Mouse (Mus musculus) effector memory CD4-positive, alpha-beta T cell, adult 5 months (primary cell): ENCODE data around the gene Stxbp1. TPM values are rescaled to one million over a fixed set of nuclear protein-coding genes. Genes with fewer than 3 reads are reported as not detected.

Source experiments
- polyA plus RNA-seq: library from polyadenylated mRNA; unstranded; fragments of 100-300 nt; shearing (Covaris generic); gene quantifications from one replicate; pipeline ENCODE4 v1.2.1, GENCODE M21; 2017

Gene Stxbp1
- 13.5 TPM for polyA plus RNA-seq

DNA sequence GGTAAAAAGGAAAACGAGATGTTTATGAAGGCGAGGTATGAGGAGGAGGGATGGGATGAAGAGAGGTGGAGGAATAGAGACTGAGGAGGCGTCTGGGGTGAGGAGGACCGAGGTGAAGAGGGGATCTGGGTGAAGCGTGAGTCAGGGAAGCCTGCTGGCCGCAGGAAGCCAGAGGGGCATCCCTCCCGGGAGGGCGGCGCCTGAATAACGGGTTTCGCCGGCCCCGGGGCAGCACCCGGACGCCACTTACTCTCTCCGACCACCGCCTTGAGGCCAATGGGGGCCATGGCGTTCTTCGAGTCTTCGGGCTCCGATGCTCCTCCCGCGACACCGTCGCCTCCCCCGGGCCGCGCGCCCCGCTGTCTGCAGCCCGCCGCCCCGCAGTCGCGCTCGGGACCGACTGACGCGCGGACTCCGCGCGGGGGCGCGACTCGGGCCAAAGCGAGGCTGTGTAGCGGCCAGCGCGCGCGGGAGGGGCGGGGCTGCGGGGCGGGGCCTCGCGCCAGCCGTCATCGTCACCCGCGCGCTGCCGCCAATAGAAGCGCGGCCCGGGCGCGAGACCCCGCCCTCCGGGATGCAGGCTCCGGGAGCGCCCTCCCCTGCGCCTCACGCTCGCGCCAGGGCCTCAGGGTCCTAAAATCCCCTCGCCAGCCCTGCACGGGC lies at the start of gene Stxbp1:
Gene Stxbp1 (minus strand): TSS at position 441 of the 663 bp plus-strand sequence.

DNA sequence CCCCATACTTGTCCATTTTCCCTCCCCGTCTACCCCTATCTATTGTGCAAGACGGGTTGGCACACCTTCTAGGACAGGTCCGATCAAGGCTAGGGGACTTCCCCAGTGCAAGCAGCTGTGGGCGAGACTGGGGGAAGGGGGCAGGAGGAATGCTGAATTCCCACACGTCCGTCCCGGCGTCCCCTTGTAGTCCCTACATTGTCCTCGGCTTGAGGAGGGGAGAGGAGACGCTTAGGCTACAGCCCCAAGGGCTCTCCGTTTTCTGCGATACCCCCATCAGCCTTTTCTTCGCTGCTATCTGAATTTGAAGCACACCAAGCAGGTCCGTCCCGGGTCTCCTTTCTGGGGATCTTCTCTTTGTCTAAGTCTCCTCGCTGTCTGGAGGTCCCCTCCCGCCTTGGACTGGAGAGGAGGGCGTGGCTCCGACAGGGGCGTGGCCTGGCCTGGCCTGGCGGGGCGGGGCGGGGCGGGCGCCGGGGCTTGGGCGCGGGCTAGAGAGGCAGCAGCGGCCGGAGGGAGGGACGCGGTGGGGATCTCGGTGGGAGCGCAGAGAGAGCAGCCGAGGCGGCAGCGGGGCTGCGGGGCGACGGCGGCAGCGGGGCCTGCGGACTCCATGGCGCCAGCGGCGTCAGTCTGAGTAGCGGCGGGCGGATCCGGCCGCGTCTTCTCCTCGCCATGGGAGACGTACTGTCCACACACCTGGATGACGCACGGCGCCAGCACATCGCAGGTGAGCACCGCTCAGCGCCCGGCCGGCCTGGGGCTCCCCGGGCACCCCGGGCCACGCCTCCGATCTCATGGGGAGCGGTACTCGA lies 28.8 kb upstream of the Stxbp1 start, which contains the start of gene Fam129b:
Gene Fam129b (plus strand): TSS at position 440 of the 815 bp plus-strand sequence.

DNA sequence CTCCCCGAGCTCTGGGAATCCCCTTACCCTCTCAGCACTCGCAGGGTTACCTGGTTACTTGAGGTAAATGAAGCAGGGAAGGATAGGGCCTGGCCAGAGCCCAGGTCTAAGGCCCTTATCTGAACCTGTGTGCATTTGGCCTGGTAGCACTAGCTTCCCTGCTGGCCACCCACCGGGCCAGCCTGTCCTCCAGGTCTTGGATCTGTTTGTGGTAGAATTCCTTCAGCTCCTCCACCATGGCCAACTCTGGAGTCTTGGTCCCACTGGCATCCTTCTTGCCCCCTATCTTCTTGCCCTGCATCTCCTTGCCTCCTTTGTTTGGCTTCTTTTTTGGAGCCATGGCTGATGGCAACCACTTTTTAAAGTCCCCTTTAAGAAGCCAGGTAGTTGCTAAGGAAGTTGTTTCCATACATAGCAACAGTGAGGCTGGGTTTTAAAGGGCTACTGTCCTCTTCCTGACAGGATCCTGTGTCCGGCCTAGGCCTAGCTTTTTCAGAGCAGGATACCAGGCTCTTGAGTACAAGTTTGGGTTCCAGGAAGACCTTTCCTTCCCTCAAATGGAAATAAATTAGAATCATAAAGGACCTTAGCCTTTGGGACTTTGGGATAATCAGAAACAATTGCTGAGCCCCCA lies 62.9 kb downstream of the Stxbp1 start, which contains the start of gene Cfap157:
Gene Cfap157 (minus strand): TSS at position 381 of the 634 bp plus-strand sequence.

DNA sequence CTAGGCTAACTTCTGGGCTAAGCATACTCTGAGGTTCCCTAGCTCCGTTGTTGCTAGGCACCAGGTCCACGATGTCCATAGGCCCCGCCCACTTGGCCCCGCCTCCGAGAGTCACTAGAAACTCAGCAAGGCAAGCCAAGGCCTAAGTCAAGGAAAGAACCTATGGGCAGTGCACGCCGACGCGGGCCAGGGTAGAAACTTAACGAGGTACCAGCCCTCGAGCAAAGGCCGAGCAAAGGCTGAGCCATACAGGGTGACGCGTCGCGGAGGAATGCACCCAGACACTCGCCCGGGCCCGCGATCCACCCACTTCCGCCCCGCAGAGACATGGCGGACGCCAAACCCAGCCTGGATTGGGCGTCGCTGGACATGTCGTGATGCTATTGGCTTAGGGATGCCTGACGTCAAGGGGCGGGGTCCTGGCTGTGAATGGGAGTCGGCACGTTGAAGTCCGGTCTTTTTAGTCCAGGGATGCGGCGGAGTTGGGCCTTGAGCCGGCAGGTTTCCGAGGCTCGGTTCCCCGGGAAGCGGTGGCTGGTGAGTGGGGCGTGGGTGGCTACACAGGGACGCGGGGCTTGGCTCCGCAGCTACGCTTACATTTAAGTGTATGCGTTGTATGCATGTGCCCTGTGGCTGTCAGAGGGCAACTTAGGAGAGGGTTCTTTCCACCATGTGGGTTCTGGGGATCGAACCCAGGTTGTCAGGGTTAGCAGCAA lies 71.5 kb downstream of the Stxbp1 start, which contains the start of the genes Ttc16 and Ptrh1:
Gene Ttc16 (minus strand): TSS at position 275 of the 716 bp plus-strand sequence.
Gene Ptrh1 (plus strand): TSS at position 428 of the 716 bp plus-strand sequence.

DNA sequence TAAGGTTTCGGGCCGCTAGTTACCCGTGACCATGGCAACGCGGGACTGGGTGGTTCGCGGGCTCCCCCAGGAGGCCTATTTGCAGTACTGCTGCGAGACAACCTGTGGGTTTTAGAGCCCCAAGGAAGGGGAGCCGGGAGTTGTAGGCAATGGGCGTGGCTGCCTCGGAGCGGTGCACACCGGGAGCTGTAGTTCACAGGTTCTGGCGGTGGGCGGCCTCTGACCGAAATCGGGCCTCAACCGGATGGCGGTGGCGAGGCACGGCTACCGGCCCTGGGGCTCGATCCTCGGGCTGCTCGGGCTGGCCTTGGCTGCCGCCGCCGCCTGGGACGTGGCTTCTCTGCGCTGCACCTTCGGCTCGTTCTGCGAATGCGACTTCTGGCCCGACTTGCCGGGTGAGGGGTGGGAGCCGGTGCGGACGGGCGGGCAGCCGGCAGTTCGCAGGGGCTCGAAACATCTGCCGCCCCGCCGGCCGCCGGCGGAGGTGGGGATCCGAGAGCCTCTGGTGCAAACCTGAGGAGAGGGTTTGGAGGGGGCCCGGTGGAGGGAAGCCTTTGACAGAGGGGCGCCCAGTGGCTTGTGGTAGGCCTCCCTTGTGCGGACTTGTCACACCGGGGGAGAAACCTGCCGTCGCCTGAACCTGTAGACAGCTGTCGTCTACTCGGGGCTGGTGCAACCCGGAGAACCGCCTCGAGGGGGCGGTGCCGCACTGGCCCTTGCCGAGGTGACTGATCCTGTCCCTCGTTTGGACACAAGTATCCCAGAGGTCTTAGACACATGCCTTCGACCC lies 89.8 kb downstream of the Stxbp1 start, which contains the start of gene Tor2a:
Gene Tor2a (plus strand): TSS at position 179 of the 790 bp plus-strand sequence.

DNA sequence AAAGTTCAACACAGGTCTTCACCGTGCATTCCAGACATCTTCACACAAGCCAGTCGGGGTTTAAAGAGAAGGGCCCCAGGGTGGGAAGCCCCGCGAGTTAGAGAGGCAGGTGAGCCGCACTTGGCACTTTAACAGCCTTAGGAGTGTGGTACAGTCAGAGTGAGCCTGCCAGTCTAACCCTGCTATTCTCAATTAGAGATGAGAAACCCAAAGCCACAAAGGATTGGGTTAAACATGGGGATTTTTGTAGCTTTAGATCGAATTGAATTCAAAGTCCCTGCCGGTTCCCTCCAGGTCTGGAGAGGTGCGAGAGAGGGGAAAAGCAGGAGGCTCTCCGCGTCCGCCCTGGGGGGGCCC lies 106.2 kb downstream of the Stxbp1 start, which contains the start of gene 6330409D20Rik:
Gene 6330409D20Rik (minus strand): TSS at position 101 of the 357 bp plus-strand sequence.

Other genes with a start within 250 kb of the Stxbp1 start
- 2.7 TPM for gene St6galnac6, start 247.5 kb downstream of the Stxbp1 start, polyA plus RNA-seq
- not detected for gene Ak1, start 225.5 kb downstream of the Stxbp1 start, polyA plus RNA-seq
- not detected for gene Eng, start 200.7 kb downstream of the Stxbp1 start, polyA plus RNA-seq
- gene Fpgs, start 143.1 kb downstream of the Stxbp1 start, polyA plus RNA-seq = 14.1 TPM
- gene Cdk9, start 134.2 kb downstream of the Stxbp1 start, polyA plus RNA-seq = 126 TPM
- 62.7 TPM for gene Sh2d3c, start 126.2 kb downstream of the Stxbp1 start, polyA plus RNA-seq
- not detected for gene 6330409D20Rik, start 106.2 kb downstream of the Stxbp1 start, polyA plus RNA-seq
- 39.1 TPM for gene Tor2a, start 90.0 kb downstream of the Stxbp1 start, polyA plus RNA-seq
- 2.0 TPM for gene Ttc16, start 71.6 kb downstream of the Stxbp1 start, polyA plus RNA-seq
- 12.3 TPM for gene Ptrh1, start 71.5 kb downstream of the Stxbp1 start, polyA plus RNA-seq
- 2.5 TPM for gene Cfap157, start 62.8 kb downstream of the Stxbp1 start, polyA plus RNA-seq
- 1.5 TPM for gene Fam129b, start 28.9 kb upstream of the Stxbp1 start, polyA plus RNA-seq
- gene Rpl12, start 114.3 kb upstream of the Stxbp1 start, polyA plus RNA-seq = 42.5 TPM
- 5.4 TPM for gene Lrsam1, start 114.4 kb upstream of the Stxbp1 start, polyA plus RNA-seq
- 14.6 TPM for gene Slc2a8, start 134.8 kb upstream of the Stxbp1 start, polyA plus RNA-seq